Mouse (Mus musculus): ENCODE results near the gene Ift57. TPM values are rescaled to one million over a fixed set of nuclear protein-coding genes. Genes with fewer than 3 reads are reported as not detected.

The Ift57 gene
- polyA plus RNA-seq, 1 experiment from 2014 or later = 32.9 TPM

- no peaks in the 10 kb centered on the region for H3K27me3 ChIP-seq (ENCODE audit: control insufficient read depth, insufficient read depth, low read length)
- ATAC-seq (replicated peaks; ENCODE audit: insufficient number of reproducible peaks, low FRiP score, low TSS enrichment, low read depth) (no peak), DNase-seq (ENCODE audit: low spot score) (no peak)
- H3K4me3 ChIP-seq (ENCODE audit: low read depth, low read length) = no peak overlapping the region
- 78% methylated on average over 6 of the region's 6 CpGs for WGBS
- H3K9ac ChIP-seq (replicated peaks; ENCODE audit: low read length) = no peak overlapping the region
- H3K4me2 ChIP-seq (ENCODE audit: low read depth, low read length) = no peak overlapping the region
- H3K9me3 ChIP-seq (replicated peaks; ENCODE audit: control insufficient read depth, low read length) = no peaks in the 10 kb centered on the region
- H3K27ac ChIP-seq (replicated peaks; ENCODE audit: low read depth, low read length) = no peak overlapping the region
- no peaks in the 10 kb centered on the region for H3K4me1 ChIP-seq (ENCODE audit: control insufficient read depth, insufficient read depth, low read length)
- H3K36me3 ChIP-seq (replicated peaks; ENCODE audit: control insufficient read depth, insufficient read depth, low read depth, low read length) = no peaks in the 10 kb centered on the region
Measured at GRCm38 (mm10) chr16:49798790-49799189, 99.8 kb downstream of the Ift57 start.

DNA sequence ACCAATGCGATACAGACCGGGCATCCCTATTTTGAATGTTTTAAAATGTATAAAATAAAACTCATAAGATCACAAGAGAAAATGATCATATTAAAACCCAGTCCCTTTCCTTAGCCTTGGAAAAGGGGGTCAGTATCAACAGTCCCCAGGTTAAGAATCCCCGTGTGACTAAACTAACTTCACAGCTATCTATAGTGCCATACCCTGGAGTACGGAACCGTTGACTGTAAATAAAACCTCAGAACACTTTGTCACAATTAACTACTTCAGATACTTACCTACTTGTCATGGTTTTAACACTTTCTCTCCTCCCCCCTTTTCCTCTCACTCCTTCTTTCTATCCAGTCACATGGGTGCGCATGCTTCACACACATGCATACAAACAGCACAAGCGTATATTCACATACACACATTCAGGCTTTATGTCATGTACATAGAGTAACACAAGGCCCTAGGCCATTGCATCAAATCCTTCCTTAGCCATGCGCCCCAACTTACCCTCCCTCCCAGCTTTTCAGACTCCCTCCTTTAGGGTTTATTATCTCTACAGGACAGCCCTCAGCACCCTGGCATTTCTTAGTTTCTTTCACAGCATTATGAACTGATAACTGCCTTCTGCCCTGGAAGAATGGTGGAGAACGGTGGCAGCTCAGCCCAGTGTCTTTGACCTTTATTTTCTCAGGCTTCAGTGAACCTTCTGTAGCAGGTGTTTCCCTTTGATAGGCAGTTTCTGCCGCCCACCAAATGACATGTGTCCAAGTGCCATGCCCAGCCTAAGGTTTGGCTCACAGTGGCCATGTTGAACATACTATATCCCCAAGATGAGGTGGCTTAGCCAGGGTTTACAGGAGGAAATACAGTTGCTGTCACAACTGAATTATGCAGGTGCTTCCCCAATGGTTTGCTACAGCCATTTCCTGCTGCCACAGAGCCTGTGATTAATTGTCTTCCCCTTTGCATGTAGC is 100.8 kb downstream of the Ift57 start, which contains the start of gene Cd47:
Cd47 (plus strand) TSS at position 937 of the 965 bp plus-strand sequence.
- Histone ChIP-seq H3K36me3 (replicated peaks; ENCODE audit: control insufficient read depth, insufficient read depth, low read depth, low read length) (no peaks in the 10 kb centered on the region), H3K27me3 (ENCODE audit: control insufficient read depth, insufficient read depth, low read length) (no peaks in the 10 kb centered on the region), H3K4me1 (ENCODE audit: control insufficient read depth, insufficient read depth, low read length) (no peaks in the 10 kb centered on the region), H3K4me2 (ENCODE audit: low read depth, low read length) (no peak within 1 kb of the TSS), H3K27ac (replicated peaks; ENCODE audit: low read depth, low read length) (no peak within 1 kb of the TSS), H3K9ac (replicated peaks; ENCODE audit: low read length) (no peak within 1 kb of the TSS), H3K4me3 (ENCODE audit: low read depth, low read length) (no peak within 1 kb of the TSS), H3K9me3 (replicated peaks; ENCODE audit: control insufficient read depth, low read length) (no peaks in the 10 kb centered on the region)
- 88% methylated on average over 10 of the region's 10 CpGs for WGBS
- DNase-seq (ENCODE audit: low spot score) = no peak
- ATAC-seq (replicated peaks; ENCODE audit: insufficient number of reproducible peaks, low FRiP score, low TSS enrichment, low read depth) = no peak

- 82% methylated on average over 5 of the region's 5 CpGs for WGBS
Measured at GRCm38 (mm10) chr16:49800996-49801395, 102.0 kb downstream of the Ift57 start.

DNA sequence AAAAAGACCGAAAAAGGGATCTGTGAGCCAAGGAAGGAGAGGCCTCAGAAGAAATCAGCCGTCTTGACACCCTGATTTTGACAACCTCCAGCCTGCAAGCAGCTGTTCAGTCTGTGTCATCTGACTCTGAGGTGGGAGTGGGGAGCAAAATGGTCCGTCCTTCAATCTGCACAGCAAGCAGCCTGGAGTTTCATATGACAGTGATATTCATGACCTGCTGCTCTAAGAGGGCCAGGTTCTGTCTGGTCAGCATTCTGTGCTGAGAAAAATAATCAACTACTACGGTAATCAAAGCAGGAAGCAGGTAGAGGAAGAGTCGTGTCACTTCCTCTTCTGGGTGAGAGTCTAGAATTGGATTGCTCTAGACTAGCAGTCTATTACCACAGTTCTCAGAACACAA is 102.4 kb downstream of the Ift57 start:
- 53% methylated on average over 5 of the region's 5 CpGs for WGBS
- H3K27ac ChIP-seq (replicated peaks; ENCODE audit: low read depth, low read length) = no peak overlapping the region
- no peaks in the 10 kb centered on the region for H3K36me3 ChIP-seq (replicated peaks; ENCODE audit: control insufficient read depth, insufficient read depth, low read depth, low read length)
- no peaks in the 10 kb centered on the region for H3K27me3 ChIP-seq (ENCODE audit: control insufficient read depth, insufficient read depth, low read length)
- no peak overlapping the region for H3K9ac ChIP-seq (replicated peaks; ENCODE audit: low read length)
- no peak overlapping the region for H3K4me2 ChIP-seq (ENCODE audit: low read depth, low read length)
- H3K9me3 ChIP-seq (replicated peaks; ENCODE audit: control insufficient read depth, low read length) = no peaks in the 10 kb centered on the region
- no peaks in the 10 kb centered on the region for H3K4me1 ChIP-seq (ENCODE audit: control insufficient read depth, insufficient read depth, low read length)
- DNase-seq (ENCODE audit: low spot score) (no peak), ATAC-seq (replicated peaks; ENCODE audit: insufficient number of reproducible peaks, low FRiP score, low TSS enrichment, low read depth) (no peak)
- H3K4me3 ChIP-seq (ENCODE audit: low read depth, low read length) = no peak overlapping the region

More at GRCm38 (mm10) chr16:49800996-49801395, 102.0 kb downstream of the Ift57 start:
- Histone ChIP-seq H3K27me3 (ENCODE audit: control insufficient read depth, insufficient read depth, low read length) (no peaks in the 10 kb centered on the region), H3K4me2 (ENCODE audit: low read depth, low read length) (no peak overlapping the region), H3K4me1 (ENCODE audit: control insufficient read depth, insufficient read depth, low read length) (no peaks in the 10 kb centered on the region), H3K36me3 (replicated peaks; ENCODE audit: control insufficient read depth, insufficient read depth, low read depth, low read length) (no peaks in the 10 kb centered on the region), H3K4me3 (ENCODE audit: low read depth, low read length) (no peak overlapping the region), H3K27ac (replicated peaks; ENCODE audit: low read depth, low read length) (no peak overlapping the region), H3K9me3 (replicated peaks; ENCODE audit: control insufficient read depth, low read length) (no peaks in the 10 kb centered on the region), H3K9ac (replicated peaks; ENCODE audit: low read length) (no peak overlapping the region)
- DNase-seq (ENCODE audit: low spot score) = no peak
- no peak for ATAC-seq (replicated peaks; ENCODE audit: insufficient number of reproducible peaks, low FRiP score, low TSS enrichment, low read depth)

DNA sequence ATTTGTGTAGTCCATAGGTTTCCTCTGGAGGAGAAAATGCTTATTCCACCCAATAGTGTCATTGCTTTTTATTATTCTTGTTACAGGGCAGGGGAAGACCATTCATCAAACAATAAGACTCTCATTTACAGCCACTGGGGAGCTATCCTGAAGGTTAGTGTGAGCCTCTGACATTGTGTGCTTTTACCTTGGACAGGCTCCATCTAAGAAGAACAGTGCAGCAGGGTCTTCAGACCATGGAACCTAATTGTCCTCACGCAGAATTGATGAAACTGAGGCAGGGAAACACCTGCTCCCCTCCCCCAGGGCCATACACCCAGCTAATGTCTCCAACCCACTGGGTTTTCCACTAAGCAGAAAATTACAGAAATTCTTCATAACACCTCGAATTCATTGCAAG is 104.0 kb downstream of the Ift57 start:
- no peak overlapping the region for H3K4me2 ChIP-seq (ENCODE audit: low read depth, low read length)

GRCm38 (mm10) chr16:49803932-49804461 is 105.0 kb downstream of the Ift57 start:
- Histone ChIP-seq H3K27ac (replicated peaks; ENCODE audit: low read depth, low read length) (no peak overlapping the region), H3K36me3 (replicated peaks; ENCODE audit: control insufficient read depth, insufficient read depth, low read depth, low read length) (no peaks in the 10 kb centered on the region), H3K27me3 (ENCODE audit: control insufficient read depth, insufficient read depth, low read length) (no peaks in the 10 kb centered on the region), H3K4me1 (ENCODE audit: control insufficient read depth, insufficient read depth, low read length) (no peaks in the 10 kb centered on the region), H3K4me3 (ENCODE audit: low read depth, low read length) (no peak overlapping the region), H3K4me2 (ENCODE audit: low read depth, low read length) (peak overlapping the region; percentile 25), H3K9ac (replicated peaks; ENCODE audit: low read length) (no peak overlapping the region), H3K9me3 (replicated peaks; ENCODE audit: control insufficient read depth, low read length) (no peaks in the 10 kb centered on the region)
- ATAC-seq (replicated peaks; ENCODE audit: insufficient number of reproducible peaks, low FRiP score, low TSS enrichment, low read depth) (peak; percentile 58), DNase-seq (ENCODE audit: low spot score) (peak; percentile 39)
- 3% methylated on average over 12 of the region's 12 CpGs for WGBS

More for the DNA sequence above, 104.0 kb downstream of the Ift57 start:
- Histone ChIP-seq H3K27ac (replicated peaks; ENCODE audit: low read depth, low read length) (no peak overlapping the region), H3K9me3 (replicated peaks; ENCODE audit: control insufficient read depth, low read length) (no peaks in the 10 kb centered on the region), H3K9ac (replicated peaks; ENCODE audit: low read length) (no peak overlapping the region), H3K4me1 (ENCODE audit: control insufficient read depth, insufficient read depth, low read length) (no peaks in the 10 kb centered on the region), H3K27me3 (ENCODE audit: control insufficient read depth, insufficient read depth, low read length) (no peaks in the 10 kb centered on the region), H3K36me3 (replicated peaks; ENCODE audit: control insufficient read depth, insufficient read depth, low read depth, low read length) (no peaks in the 10 kb centered on the region), H3K4me3 (ENCODE audit: low read depth, low read length) (no peak overlapping the region)
- DNase-seq (ENCODE audit: low spot score) (no peak), ATAC-seq (replicated peaks; ENCODE audit: insufficient number of reproducible peaks, low FRiP score, low TSS enrichment, low read depth) (no peak)
- WGBS = 69% methylated on average over 2 of the region's 2 CpGs

DNA sequence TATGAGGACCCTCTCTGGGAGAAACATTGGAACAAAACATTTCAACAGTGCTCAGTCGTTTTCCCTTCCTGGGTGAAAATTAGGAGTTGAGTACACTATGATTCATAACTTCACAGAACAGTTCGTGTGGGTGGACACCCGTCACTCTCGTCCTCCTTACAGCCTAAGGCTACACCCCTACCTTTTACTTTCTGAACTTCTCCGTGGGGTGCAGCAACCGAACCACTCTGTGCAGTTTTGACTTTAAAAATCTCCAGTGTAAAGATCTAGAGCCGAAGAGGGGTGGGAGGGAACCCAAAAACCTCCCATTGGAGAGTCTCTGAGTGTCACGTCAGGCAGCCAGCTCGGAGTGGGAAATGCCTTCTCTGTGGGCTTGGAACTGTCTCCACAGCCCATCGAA is 107.9 kb downstream of the Ift57 start:
- Histone ChIP-seq H3K4me2 (ENCODE audit: low read depth, low read length) (no peak overlapping the region), H3K27ac (replicated peaks; ENCODE audit: low read depth, low read length) (no peak overlapping the region), H3K4me1 (ENCODE audit: control insufficient read depth, insufficient read depth, low read length) (no peaks in the 10 kb centered on the region), H3K9ac (replicated peaks; ENCODE audit: low read length) (no peak overlapping the region), H3K4me3 (ENCODE audit: low read depth, low read length) (no peak overlapping the region), H3K9me3 (replicated peaks; ENCODE audit: control insufficient read depth, low read length) (no peaks in the 10 kb centered on the region), H3K27me3 (ENCODE audit: control insufficient read depth, insufficient read depth, low read length) (no peaks in the 10 kb centered on the region), H3K36me3 (replicated peaks; ENCODE audit: control insufficient read depth, insufficient read depth, low read depth, low read length) (no peaks in the 10 kb centered on the region)
- DNase-seq (ENCODE audit: low spot score) (no peak), ATAC-seq (replicated peaks; ENCODE audit: insufficient number of reproducible peaks, low FRiP score, low TSS enrichment, low read depth) (no peak)
- 83% methylated on average over 10 of the region's 10 CpGs for whole genome bisulfite sequencing

DNA sequence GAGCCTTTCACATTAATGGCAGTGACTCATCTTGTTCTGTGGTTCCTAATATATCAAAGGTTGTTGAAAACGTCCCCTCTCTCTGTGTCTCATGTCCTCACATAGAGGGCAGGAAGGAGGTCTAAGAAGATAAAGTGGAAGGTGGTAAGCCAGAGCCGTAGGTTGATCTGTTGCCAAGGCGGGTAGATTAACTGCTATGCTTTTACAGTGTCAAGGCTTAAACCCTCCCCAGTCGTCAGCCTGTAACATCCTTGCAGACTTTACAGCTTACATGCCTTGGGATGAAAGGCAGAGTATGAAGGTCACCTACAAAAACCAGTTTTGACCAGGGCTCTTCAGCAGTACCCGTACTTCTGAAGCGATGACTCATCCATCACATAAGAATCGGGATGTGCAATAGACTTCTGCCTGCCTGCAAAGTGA is 108.4 kb downstream of the Ift57 start:
- H3K4me3 ChIP-seq (ENCODE audit: low read depth, low read length) = no peak overlapping the region
- H3K27me3 ChIP-seq (ENCODE audit: control insufficient read depth, insufficient read depth, low read length) = no peaks in the 10 kb centered on the region
- no peak for DNase-seq (ENCODE audit: low spot score)
- no peaks in the 10 kb centered on the region for H3K4me1 ChIP-seq (ENCODE audit: control insufficient read depth, insufficient read depth, low read length)
- no peaks in the 10 kb centered on the region for H3K36me3 ChIP-seq (replicated peaks; ENCODE audit: control insufficient read depth, insufficient read depth, low read depth, low read length)
- ATAC-seq (replicated peaks; ENCODE audit: insufficient number of reproducible peaks, low FRiP score, low TSS enrichment, low read depth) = no peak
- no peak overlapping the region for H3K4me2 ChIP-seq (ENCODE audit: low read depth, low read length)
- H3K9ac ChIP-seq (replicated peaks; ENCODE audit: low read length) = no peak overlapping the region
- H3K27ac ChIP-seq (replicated peaks; ENCODE audit: low read depth, low read length) = no peak overlapping the region
- 90% methylated on average over 7 of the region's 7 CpGs for WGBS
- no peaks in the 10 kb centered on the region for H3K9me3 ChIP-seq (replicated peaks; ENCODE audit: control insufficient read depth, low read length)
